Mouse (Mus musculus) stomach, postnatal 0 days (tissue): Measurements from ENCODE around the gene Mars. TPM values are rescaled to one million over a fixed set of nuclear protein-coding genes. Genes with fewer than 3 reads are reported as not detected.

Source experiments
- ATAC-seq: fragments of 200-750 bp; cut with Nextera tagmentation; 2 replicates; pipeline ENCODE4 v1.8.0; 2017; ENCODE audit not compliant: low FRiP score, low TSS enrichment
- DNase-seq: peaks from one replicate; pipeline ENCODE4 v3.0.0-alpha.2; 2016; ENCODE audit warnings: low spot score
- H3K27ac ChIP-seq: fragments of 300-500 bp; sonication (generic); replicated peaks from 2 replicates; pipeline ENCODE4 v1.5.1; 2014; ENCODE audit warnings: mild to moderate bottlenecking, control low read depth
- H3K27me3 ChIP-seq: fragments of 300-500 bp; sonication (generic); 2 replicates; pipeline ENCODE4 v1.6.1; 2014; ENCODE audit warnings: low read length; ENCODE audit not compliant: control insufficient read depth, insufficient read depth
- H3K36me3 ChIP-seq: fragments of 300-500 bp; sonication (generic); 2 replicates; pipeline ENCODE4 v1.6.1; 2014; ENCODE audit warnings: low read length, mixed read lengths; ENCODE audit not compliant: control insufficient read depth, insufficient read depth
- H3K4me1 ChIP-seq: fragments of 300-500 bp; sonication (generic); replicated peaks from 2 replicates; pipeline ENCODE4 v1.6.1; 2014; ENCODE audit warnings: antibody characterized with exemption; ENCODE audit not compliant: control insufficient read depth, insufficient read depth
- H3K4me2 ChIP-seq: fragments of 300-500 bp; sonication (generic); replicated peaks from 2 replicates; pipeline ENCODE4 v1.6.1; 2014; ENCODE audit warnings: low read depth, mild to moderate bottlenecking, control low read depth, moderate library complexity
- H3K4me3 ChIP-seq: fragments of 300-500 bp; sonication (generic); 2 replicates; pipeline ENCODE4 v1.5.1; 2014; ENCODE audit warnings: low read depth, low read length, control low read depth
- H3K9ac ChIP-seq: fragments of 300-500 bp; sonication (generic); 2 replicates; pipeline ENCODE4 v1.6.1; 2014; ENCODE audit warnings: mild to moderate bottlenecking, low read length, control low read depth, mixed read lengths
- H3K9me3 ChIP-seq: fragments of 300-500 bp; sonication (generic); 2 replicates; pipeline ENCODE4 v1.6.1; 2016; ENCODE audit warnings: low read length; ENCODE audit not compliant: control insufficient read depth
- CTCF ChIP-seq: IDR thresholded peaks from 2 replicates; pipeline ENCODE4 v1.5.1; 2016; ENCODE audit warnings: antibody characterized with exemption, low read depth, mild to moderate bottlenecking, moderate library complexity
- EP300 ChIP-seq: optimal IDR thresholded peaks from 2 replicates; pipeline ENCODE3; 2016; ENCODE audit warnings: antibody characterized with exemption
- WGBS: fragments of 180-500 bp; shearing (Covaris S2); extraction: QIAGEN DNeasy Blood & Tissue Kit; methylation state at CpG from one replicate; pipeline ENCODE4 v1.1.7; 2014; 5-methylcytosine and 5-hydroxymethylcytosine counted together
- polyA plus RNA-seq: library from polyadenylated mRNA; unstranded; fragments of >200 nt; fragmentation: Nextera tagmentation; extraction: Ambion mirVana; gene quantifications from 2 replicates; pipeline ENCODE4 v1.2.1, GENCODE M21; 2015

Gene Mars
- 66.6 and 70.4 TPM in 2 replicates for polyA plus RNA-seq

- TF ChIP-seq EP300: no peak
- Histone ChIP-seq H3K9ac (peak within 1 kb of the TSS; percentile 80), H3K4me1 (no peaks in the 10 kb centered on the region), H3K27ac (peak within 1 kb of the TSS; percentile 81), H3K4me2 (peak within 1 kb of the TSS; percentile 77), H3K9me3 (no peaks in the 10 kb centered on the region), H3K4me3 (peak within 1 kb of the TSS; percentile 72), H3K36me3 (peaks cover 11% of the 10 kb centered on the region; the same call in 1 of the 2 replicates), H3K27me3 (no peaks in the 10 kb centered on the region)
- DNase-seq (peak; percentile 93), ATAC-seq (peak; percentile 95)
- WGBS: 0% methylated on average over 65 of the region's 65 CpGs
Measured at GRCm38 (mm10) chr10:127311476-127312355, at the start of gene Mars. Mars (minus strand) TSS chr10:127311786.

DNA sequence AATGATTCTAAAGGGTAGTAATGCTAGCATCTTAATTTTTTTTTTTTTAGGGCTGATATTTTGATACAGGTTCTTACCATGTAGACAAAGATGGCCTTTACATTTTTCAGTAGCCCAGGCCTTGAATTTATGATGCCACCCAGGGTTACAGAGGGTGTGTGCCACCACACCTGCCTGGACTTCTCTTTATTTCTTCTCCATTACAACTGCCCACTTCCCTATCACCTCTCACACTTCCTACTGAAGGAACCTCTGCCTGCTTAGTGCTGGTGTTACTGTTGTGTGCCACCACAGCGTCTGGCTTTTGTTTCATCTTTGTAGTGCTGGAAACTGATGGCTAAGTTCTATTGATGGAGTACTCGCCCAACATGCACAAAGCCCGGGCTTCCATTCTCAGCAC lies 49.1 kb upstream of the Mars start:
- no peaks in the 10 kb centered on the region for H3K4me1 ChIP-seq
- H3K4me3 ChIP-seq: no peak overlapping the region
- no peak overlapping the region for H3K27ac ChIP-seq
- DNase-seq (no peak), ATAC-seq (no peak)
- no peaks in the 10 kb centered on the region for H3K27me3 ChIP-seq
- no peaks in the 10 kb centered on the region for H3K9me3 ChIP-seq
- TF ChIP-seq EP300 (no peak), CTCF (no peak)
- no peak overlapping the region for H3K9ac ChIP-seq
- no peaks in the 10 kb centered on the region for H3K36me3 ChIP-seq
- WGBS: 84% methylated on average over 3 of the region's 3 CpGs
- no peak overlapping the region for H3K4me2 ChIP-seq

- H3K27ac ChIP-seq: no peak overlapping the region
- no peaks in the 10 kb centered on the region for H3K9me3 ChIP-seq
- no peak overlapping the region for H3K4me3 ChIP-seq
- no peak for TF ChIP-seq CTCF
- no peak for TF ChIP-seq EP300
- DNase-seq (no peak), ATAC-seq (no peak)
- no peaks in the 10 kb centered on the region for H3K36me3 ChIP-seq
- H3K4me1 ChIP-seq: no peaks in the 10 kb centered on the region
- WGBS: 65% methylated on average over 10 of the region's 10 CpGs
- H3K9ac ChIP-seq: no peak overlapping the region
- H3K27me3 ChIP-seq: no peaks in the 10 kb centered on the region
- H3K4me2 ChIP-seq: no peak overlapping the region
Measured at GRCm38 (mm10) chr10:127355336-127355735, 43.8 kb upstream of the Mars start.

- no peak within 1 kb of the TSS for H3K27ac ChIP-seq
- H3K4me1 ChIP-seq: no peaks in the 10 kb centered on the region
- DNase-seq (peak; percentile 48), ATAC-seq (peak; percentile 40; the same call in 1 of the 2 replicates)
- H3K4me2 ChIP-seq: no peak within 1 kb of the TSS
- H3K4me3 ChIP-seq: no peak within 1 kb of the TSS
- 81% methylated on average over 18 of the region's 18 CpGs for WGBS
- no peaks in the 10 kb centered on the region for H3K27me3 ChIP-seq
- H3K9ac ChIP-seq: no peak within 1 kb of the TSS
- no peaks in the 10 kb centered on the region for H3K36me3 ChIP-seq
- TF ChIP-seq CTCF: peak; percentile 72
- no peak for TF ChIP-seq EP300
- H3K9me3 ChIP-seq: no peaks in the 10 kb centered on the region
Measured at GRCm38 (mm10) chr10:127353909-127354895, 42.6 kb upstream of the Mars start, which contains the start of gene Inhbe. Inhbe (minus strand) TSS chr10:127354411.

GRCm38 (mm10) chr10:127352766-127353165 lies 41.2 kb upstream of the Mars start:
- H3K36me3 ChIP-seq: no peaks in the 10 kb centered on the region
- no peak overlapping the region for H3K9ac ChIP-seq
- DNase-seq: no peak
- 86% methylated on average over 11 of the region's 11 CpGs for WGBS
- ATAC-seq: no peak
- H3K9me3 ChIP-seq: no peaks in the 10 kb centered on the region
- no peaks in the 10 kb centered on the region for H3K27me3 ChIP-seq
- H3K4me1 ChIP-seq: no peaks in the 10 kb centered on the region
- TF ChIP-seq CTCF: no peak
- no peak for TF ChIP-seq EP300
- no peak overlapping the region for H3K27ac ChIP-seq
- no peak overlapping the region for H3K4me3 ChIP-seq
- no peak overlapping the region for H3K4me2 ChIP-seq
